Mouse (Mus musculus) stomach, embryonic 16.5 days (tissue): Measurements from ENCODE around the gene Ripor2. TPM values are rescaled to one million over a fixed set of nuclear protein-coding genes. Genes with fewer than 3 reads are reported as not detected.

Experiments
- ATAC-seq: fragments of 200-750 bp; cut with Nextera tagmentation; 2 replicates; pipeline ENCODE4 v1.8.0; 2017; ENCODE audit warnings: moderate number of reproducible peaks, moderate TSS enrichment; ENCODE audit not compliant: insufficient read depth, low FRiP score
- H3K27ac ChIP-seq: fragments of 300-500 bp; sonication (generic); 2 replicates; pipeline ENCODE4 v1.5.1; 2014; ENCODE audit warnings: low read length
- H3K27me3 ChIP-seq: fragments of 300-500 bp; sonication (generic); 2 replicates; pipeline ENCODE4 v1.6.1; 2014; ENCODE audit warnings: low read length, control low read depth, mixed read lengths; ENCODE audit not compliant: control insufficient read depth, insufficient read depth
- H3K36me3 ChIP-seq: fragments of 300-500 bp; sonication (generic); 2 replicates; pipeline ENCODE4 v1.6.1; 2014; ENCODE audit warnings: low read length; ENCODE audit not compliant: control insufficient read depth, insufficient read depth
- H3K4me1 ChIP-seq: fragments of 300-500 bp; sonication (generic); 2 replicates; pipeline ENCODE4 v1.6.1; 2014; ENCODE audit warnings: low read length, control low read depth, mixed read lengths; ENCODE audit not compliant: control insufficient read depth, insufficient read depth
- H3K4me2 ChIP-seq: fragments of 300-500 bp; sonication (generic); 2 replicates; pipeline ENCODE4 v1.6.1; 2014; ENCODE audit warnings: low read depth, low read length, mixed read lengths
- H3K4me3 ChIP-seq: fragments of 300-500 bp; sonication (generic); replicated peaks from 2 replicates; pipeline ENCODE4 v1.5.1; 2014; ENCODE audit warnings: mild to moderate bottlenecking, low read length
- H3K9ac ChIP-seq: fragments of 300-500 bp; sonication (generic); 2 replicates; pipeline ENCODE4 v1.6.1; 2014; ENCODE audit warnings: low read length
- H3K9me3 ChIP-seq: fragments of 300-500 bp; sonication (generic); replicated peaks from 2 replicates; pipeline ENCODE4 v1.6.1; 2016; ENCODE audit warnings: low read length, control low read depth; ENCODE audit not compliant: control insufficient read depth
- WGBS: fragments of 180-500 bp; shearing (Covaris S2); extraction: QIAGEN DNeasy Blood & Tissue Kit; methylation state at CpG from one replicate; pipeline ENCODE4 v1.1.7; 2014; 5-methylcytosine and 5-hydroxymethylcytosine counted together
- polyA plus RNA-seq: library from polyadenylated mRNA; unstranded; fragments of >200 nt; fragmentation: Nextera tagmentation; extraction: Ambion mirVana; gene quantifications from 2 replicates; pipeline ENCODE4 v1.2.1, GENCODE M21; 2015

Gene Ripor2
- polyA plus RNA-seq, 1 experiment from 2014 or later: 4.3 TPM

DNA sequence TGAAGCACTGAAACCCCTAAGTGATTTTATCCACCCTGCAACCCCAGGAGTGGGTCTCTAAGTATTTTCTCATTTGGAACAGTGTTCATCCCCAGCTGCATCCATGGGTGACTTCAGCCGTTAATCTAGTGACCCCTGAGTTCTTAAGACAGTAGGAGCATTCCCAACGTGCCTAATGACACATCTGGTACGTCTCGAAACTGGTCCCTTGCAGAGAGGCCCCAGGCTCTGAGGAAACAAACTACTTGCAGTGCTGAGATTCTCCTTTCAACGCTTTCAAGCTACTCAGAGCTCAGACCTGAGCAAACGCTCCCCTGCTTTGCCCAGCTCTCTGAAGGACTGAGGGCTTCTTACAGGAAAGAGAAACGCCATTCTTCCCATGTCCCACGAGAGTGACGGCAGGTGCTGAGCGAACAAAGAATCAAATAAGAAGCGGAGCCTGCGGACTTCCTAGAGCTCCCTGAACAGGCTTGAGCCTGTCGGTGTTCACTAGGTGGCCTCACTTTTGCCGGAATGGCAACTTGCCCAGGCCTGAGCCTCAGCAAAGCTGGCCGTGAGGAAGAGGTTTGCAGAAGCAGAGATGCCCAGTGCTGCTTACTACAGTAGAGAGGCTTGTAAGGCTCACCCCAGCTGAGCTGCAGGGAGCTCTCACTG is 97.2 kb downstream of the Ripor2 start:
- Histone ChIP-seq H3K9ac (no peak overlapping the region), H3K27me3 (no peaks in the 10 kb centered on the region), H3K4me1 (peaks cover 5% of the 10 kb centered on the region; the same call in 1 of the 2 replicates), H3K36me3 (no peaks in the 10 kb centered on the region), H3K9me3 (no peaks in the 10 kb centered on the region), H3K4me3 (no peak overlapping the region), H3K27ac (no peak overlapping the region), H3K4me2 (peak overlapping the region; percentile 7; the same call in 1 of the 2 replicates)
- no peak for ATAC-seq
- 39% methylated on average over 15 of the region's 15 CpGs for WGBS

DNA sequence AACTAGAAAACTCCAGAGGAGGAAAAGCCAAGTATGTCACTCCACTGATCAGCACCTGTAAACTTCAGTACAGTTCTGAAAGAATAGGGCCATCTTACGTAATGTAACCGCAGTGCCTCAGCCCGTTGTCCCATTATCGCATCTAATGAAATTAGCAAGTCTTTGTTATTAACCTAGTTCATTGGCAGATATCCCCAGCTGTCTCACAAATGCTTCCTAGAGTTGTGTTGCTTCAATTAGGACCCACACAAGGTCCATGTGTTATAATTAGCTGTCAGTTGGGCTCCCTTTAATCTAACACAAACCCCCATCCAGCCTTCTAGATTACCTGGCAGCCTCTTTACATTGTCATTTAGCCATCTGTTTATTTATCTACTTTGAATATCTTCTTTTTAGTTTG is 99.0 kb downstream of the Ripor2 start:
- ATAC-seq: no peak

DNA sequence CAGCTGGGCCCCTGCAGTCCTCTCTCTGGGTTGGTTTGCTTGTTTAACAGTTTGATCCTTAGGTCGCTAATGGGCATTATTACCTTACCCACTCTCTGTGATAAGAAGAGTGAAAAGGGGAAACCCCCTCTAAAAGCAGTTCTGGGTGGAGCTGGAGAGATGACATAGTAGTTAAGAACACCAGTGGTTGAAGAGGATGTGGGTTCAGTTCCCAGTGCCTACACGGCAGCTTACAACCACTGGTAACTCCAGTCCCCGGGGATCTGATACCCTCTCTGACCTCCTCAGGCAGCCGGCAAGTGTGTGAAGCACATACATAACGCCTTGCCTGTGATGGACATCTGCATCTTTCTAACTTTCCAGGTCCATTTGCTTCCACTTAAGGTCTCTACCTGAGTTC is 100.4 kb downstream of the Ripor2 start:
- WGBS: 66% methylated on average over 5 of the region's 5 CpGs
- H3K4me2 ChIP-seq: no peak overlapping the region
- no peak overlapping the region for H3K9ac ChIP-seq
- H3K27ac ChIP-seq: no peak overlapping the region
- H3K9me3 ChIP-seq: no peaks in the 10 kb centered on the region
- ATAC-seq: no peak
- no peaks in the 10 kb centered on the region for H3K27me3 ChIP-seq
- H3K4me1 ChIP-seq: peaks cover 5% of the 10 kb centered on the region; the same call in 1 of the 2 replicates
- H3K36me3 ChIP-seq: no peaks in the 10 kb centered on the region
- no peak overlapping the region for H3K4me3 ChIP-seq

More for the DNA sequence above, 99.0 kb downstream of the Ripor2 start:
- Histone ChIP-seq H3K27ac (no peak overlapping the region), H3K4me2 (no peak overlapping the region), H3K36me3 (no peaks in the 10 kb centered on the region), H3K4me3 (no peak overlapping the region), H3K27me3 (no peaks in the 10 kb centered on the region), H3K4me1 (peaks cover 5% of the 10 kb centered on the region; the same call in 1 of the 2 replicates), H3K9ac (no peak overlapping the region), H3K9me3 (no peaks in the 10 kb centered on the region)
- 96% methylated on average over 4 of the region's 4 CpGs for WGBS

DNA sequence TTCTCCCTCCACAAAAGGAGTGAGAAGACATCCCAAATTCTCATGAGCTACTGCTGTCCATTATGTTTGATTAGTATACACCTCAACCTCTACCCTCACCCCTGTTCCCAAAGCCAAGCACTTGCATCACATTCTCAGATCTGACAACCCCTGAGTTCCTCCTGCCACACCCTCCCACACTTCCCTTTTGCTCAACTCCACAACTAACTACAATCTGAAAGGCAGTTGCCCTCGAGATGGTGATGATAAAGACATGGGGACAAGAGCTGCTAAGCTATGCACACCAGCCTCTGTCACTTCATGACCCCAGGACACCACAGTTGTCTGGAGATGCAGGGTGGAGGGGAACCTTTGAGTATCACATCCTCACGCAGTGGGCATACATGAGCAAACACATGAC is 102.5 kb downstream of the Ripor2 start:
- Histone ChIP-seq H3K27ac (no peak overlapping the region), H3K4me3 (no peak overlapping the region), H3K9me3 (no peaks in the 10 kb centered on the region), H3K36me3 (no peaks in the 10 kb centered on the region), H3K4me2 (no peak overlapping the region), H3K4me1 (peaks cover 2% of the 10 kb centered on the region; the same call in 1 of the 2 replicates), H3K27me3 (no peaks in the 10 kb centered on the region), H3K9ac (no peak overlapping the region)
- no peak for ATAC-seq
- WGBS: 68% methylated on average over 2 of the region's 2 CpGs

DNA sequence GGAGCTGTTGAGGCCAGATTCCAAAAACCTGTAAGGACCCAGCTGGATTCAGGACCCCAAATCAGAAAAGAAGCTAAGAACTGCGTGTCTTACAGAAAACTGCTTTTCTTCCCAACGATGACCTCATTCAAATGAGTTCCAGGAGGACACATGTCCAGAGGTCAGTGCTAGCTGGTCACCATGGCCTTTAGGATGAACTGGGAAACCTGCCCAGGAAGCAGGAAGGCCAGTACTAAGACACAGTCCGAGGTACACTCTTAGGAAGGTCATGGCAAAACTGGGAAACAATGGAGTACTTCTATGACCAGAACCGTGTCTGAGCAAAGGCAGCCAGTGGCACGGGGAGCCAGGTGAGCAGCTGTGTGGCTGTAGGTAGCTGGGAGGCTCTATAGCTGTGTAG is 103.9 kb downstream of the Ripor2 start:
- no peak overlapping the region for H3K4me2 ChIP-seq
- H3K27ac ChIP-seq: no peak overlapping the region
- H3K27me3 ChIP-seq: no peaks in the 10 kb centered on the region
- WGBS: 68% methylated on average over 5 of the region's 5 CpGs
- H3K4me3 ChIP-seq: no peak overlapping the region
- no peak for ATAC-seq
- no peak overlapping the region for H3K9ac ChIP-seq
- H3K9me3 ChIP-seq: no peaks in the 10 kb centered on the region
- H3K4me1 ChIP-seq: no peaks in the 10 kb centered on the region
- no peaks in the 10 kb centered on the region for H3K36me3 ChIP-seq

DNA sequence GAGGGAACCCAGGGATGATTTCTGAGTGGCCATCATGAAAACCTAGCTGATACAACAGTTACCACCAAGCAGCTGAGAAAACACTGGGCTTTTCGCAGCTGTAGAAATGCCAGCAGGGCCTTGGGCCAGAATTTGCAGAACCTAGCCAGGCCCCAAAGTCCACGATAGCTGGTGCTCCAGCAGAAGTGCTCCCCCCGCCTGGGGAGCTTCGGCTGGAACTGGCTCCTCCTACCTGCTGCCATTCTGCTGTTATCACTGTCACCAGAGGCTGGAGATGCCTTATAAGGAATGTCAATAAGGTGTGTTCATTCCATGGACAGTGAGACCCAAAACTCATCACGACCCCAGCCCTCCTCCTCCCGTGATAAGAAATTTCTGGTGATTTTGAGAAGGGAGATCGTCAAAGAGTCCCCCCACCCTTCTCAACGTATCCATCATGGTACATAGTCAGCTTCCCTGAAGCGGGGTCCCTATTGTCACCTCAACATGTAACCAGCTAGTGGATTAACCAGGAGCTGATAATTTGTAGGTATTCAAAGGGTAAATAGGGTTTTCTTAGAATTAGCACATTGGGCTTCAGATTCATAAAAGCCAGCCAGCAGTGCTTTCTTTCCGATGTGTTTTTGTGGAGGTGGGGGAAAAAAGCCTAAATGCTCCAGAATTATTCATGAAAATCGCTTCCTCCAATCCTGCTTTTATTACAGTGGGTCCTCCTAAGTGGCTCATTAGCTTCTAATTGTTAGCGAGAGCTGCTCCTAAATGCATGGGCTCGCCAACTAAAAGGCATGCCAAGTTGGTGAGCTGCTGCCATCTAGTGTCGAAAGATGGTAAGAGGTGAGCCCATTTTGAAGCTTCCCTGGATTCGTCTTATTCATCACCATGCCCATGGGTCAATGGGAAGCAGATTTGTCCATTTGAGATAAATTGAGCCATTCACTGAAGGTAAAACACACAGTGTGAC is 105.0 kb downstream of the Ripor2 start:
- no peak; the same call in 1 of the 2 replicates for ATAC-seq
- H3K4me2 ChIP-seq: peak overlapping the region; percentile 4; the same call in 1 of the 2 replicates
- 35% methylated on average over 15 of the region's 15 CpGs for WGBS

DNA sequence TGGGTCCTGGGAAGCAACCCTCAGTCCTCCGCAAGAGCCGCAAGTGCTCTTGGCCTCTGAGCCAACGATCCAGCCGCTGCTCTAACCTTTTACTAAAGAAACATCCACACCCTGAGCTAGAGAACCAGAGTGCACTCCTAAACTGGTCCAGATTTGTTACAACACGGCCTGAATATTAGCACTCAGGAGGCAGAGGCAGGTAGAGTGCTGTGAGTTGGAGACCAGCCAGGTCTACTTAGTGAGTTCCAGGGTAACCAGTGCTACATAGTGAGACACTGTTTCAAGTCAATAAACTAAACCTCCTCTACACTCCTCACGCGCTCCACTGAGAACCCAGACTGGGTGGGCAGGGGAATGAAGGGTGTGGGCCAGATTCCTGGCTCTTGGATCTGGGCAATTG is 111.3 kb downstream of the Ripor2 start:
- 86% methylated on average over 7 of the region's 7 CpGs for WGBS
- Histone ChIP-seq H3K9me3 (no peaks in the 10 kb centered on the region), H3K4me1 (no peaks in the 10 kb centered on the region), H3K9ac (no peak overlapping the region), H3K36me3 (no peaks in the 10 kb centered on the region), H3K27me3 (no peaks in the 10 kb centered on the region), H3K4me2 (no peak overlapping the region), H3K4me3 (no peak overlapping the region), H3K27ac (no peak overlapping the region)
- no peak for ATAC-seq

More for the DNA sequence above, 105.0 kb downstream of the Ripor2 start:
- H3K27ac ChIP-seq: no peak overlapping the region
- no peaks in the 10 kb centered on the region for H3K36me3 ChIP-seq
- no peak overlapping the region for H3K4me3 ChIP-seq
- H3K9me3 ChIP-seq: no peaks in the 10 kb centered on the region
- H3K4me1 ChIP-seq: no peaks in the 10 kb centered on the region
- no peaks in the 10 kb centered on the region for H3K27me3 ChIP-seq
- no peak overlapping the region for H3K9ac ChIP-seq

DNA sequence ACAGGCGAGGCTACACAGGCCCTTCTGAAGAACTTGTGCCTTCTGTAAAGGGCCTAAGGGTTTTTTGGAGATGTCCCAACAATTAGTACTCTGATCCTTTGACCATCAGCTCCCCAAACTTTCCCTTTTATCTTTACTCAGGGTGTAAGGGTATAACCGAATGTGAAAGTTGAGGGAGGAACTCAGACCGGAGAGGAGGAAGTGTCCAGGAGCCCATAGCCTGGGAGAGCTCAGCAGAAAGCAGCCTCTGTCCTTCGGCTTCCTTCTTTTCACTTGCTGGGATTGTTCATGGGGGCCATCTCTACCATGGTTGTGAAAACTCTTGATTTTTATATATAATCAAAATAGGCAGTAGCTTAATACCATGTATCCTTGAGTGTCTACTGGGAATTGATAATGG is 116.8 kb downstream of the Ripor2 start:
- Histone ChIP-seq H3K4me1 (no peaks in the 10 kb centered on the region), H3K4me2 (no peak overlapping the region), H3K27ac (no peak overlapping the region), H3K9ac (no peak overlapping the region), H3K9me3 (no peaks in the 10 kb centered on the region), H3K36me3 (no peaks in the 10 kb centered on the region), H3K4me3 (no peak overlapping the region), H3K27me3 (no peaks in the 10 kb centered on the region)
- WGBS: 82% methylated on average over 4 of the region's 4 CpGs
- ATAC-seq: no peak

DNA sequence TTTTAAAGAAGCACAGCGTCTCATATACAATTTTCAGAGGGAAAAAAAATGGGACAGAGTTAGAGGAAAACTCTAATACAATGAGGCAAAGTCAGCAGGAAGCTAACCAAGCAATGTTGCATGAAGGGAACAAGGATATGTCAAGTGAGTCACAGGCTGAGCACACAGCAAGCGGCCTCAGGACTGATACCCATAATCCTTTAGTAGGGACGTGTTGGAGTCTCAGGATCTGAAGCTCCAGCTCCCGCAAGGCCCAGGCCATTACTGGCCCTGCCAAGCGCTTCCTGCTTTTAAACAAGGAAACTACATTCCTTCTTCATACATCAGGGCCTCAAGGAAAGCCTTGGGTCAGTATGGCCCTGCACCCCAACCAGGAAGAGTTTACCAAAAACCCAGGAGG is 120.1 kb downstream of the Ripor2 start:
- Histone ChIP-seq H3K9me3 (no peaks in the 10 kb centered on the region), H3K4me3 (no peak overlapping the region), H3K27me3 (no peaks in the 10 kb centered on the region), H3K36me3 (no peaks in the 10 kb centered on the region), H3K4me1 (no peaks in the 10 kb centered on the region), H3K4me2 (no peak overlapping the region), H3K27ac (no peak overlapping the region), H3K9ac (no peak overlapping the region)
- ATAC-seq: no peak
- WGBS: 71% methylated on average over 5 of the region's 5 CpGs
